Mouse (Mus musculus) kidney, adult 11 months (tissue): Measurements from ENCODE around the gene Timp1.

ENCODE experiments used
- DNase-seq: peaks from one replicate; pipeline ENCODE4 v3.0.0; 2022

Timp1 gene

GRCm38 (mm10) chrX:20869962-20870513 is at the start of gene Timp1:
Timp1 (plus strand) TSS chrX:20870166.
- DNase-seq = no peak

- DNase-seq = peak; percentile 53
These were observed 41.0 kb upstream of the Timp1 start for GRCm38 (mm10) chrX:20828934-20829333.

GRCm38 (mm10) chrX:20847232-20847631 is 22.7 kb upstream of the Timp1 start:
- no peak for DNase-seq

GRCm38 (mm10) chrX:20847816-20848215 is 22.1 kb upstream of the Timp1 start:
- no peak for DNase-seq

DNA sequence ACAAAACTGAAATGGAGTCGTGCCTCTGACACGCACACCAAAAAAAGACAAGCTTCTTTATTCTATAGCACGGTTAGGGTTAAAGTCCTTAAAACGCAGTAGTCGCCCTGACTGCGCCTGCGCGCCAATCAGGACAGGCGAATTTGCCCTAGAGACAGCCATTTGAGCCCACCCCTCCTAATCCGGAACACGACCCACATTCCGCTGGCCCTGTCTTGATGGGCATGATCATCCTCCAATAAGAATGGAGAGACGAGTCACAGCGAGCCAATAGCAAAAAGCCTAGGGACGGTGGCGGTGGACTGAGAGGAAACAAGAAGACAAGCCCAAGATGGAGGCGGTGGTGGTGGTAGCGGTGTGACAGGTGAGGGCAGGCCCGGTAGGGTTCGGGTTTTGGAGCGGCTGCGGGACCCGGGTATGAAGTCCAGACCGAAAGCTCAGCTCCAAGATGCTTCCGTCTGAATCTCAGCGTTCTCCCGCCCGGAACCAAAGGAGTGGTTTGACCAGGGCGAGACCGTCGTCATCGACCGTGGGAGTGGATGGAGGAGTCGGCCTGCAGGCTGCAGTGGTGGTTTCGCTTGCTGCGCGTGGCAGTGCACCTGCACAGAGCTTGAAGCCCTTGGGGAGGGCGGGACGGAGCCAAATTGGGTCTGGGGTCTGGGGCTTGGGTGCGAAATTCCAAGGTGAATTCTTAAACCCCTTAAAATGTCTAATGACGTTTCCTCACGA is 21.5 kb upstream of the Timp1 start:
- peak; percentile 96 for DNase-seq

- DNase-seq = no peak
These were observed 16.2 kb upstream of the Timp1 start for GRCm38 (mm10) chrX:20853794-20854193.

- no peak for DNase-seq
These were observed 8.4 kb upstream of the Timp1 start for GRCm38 (mm10) chrX:20861453-20862104.

DNA sequence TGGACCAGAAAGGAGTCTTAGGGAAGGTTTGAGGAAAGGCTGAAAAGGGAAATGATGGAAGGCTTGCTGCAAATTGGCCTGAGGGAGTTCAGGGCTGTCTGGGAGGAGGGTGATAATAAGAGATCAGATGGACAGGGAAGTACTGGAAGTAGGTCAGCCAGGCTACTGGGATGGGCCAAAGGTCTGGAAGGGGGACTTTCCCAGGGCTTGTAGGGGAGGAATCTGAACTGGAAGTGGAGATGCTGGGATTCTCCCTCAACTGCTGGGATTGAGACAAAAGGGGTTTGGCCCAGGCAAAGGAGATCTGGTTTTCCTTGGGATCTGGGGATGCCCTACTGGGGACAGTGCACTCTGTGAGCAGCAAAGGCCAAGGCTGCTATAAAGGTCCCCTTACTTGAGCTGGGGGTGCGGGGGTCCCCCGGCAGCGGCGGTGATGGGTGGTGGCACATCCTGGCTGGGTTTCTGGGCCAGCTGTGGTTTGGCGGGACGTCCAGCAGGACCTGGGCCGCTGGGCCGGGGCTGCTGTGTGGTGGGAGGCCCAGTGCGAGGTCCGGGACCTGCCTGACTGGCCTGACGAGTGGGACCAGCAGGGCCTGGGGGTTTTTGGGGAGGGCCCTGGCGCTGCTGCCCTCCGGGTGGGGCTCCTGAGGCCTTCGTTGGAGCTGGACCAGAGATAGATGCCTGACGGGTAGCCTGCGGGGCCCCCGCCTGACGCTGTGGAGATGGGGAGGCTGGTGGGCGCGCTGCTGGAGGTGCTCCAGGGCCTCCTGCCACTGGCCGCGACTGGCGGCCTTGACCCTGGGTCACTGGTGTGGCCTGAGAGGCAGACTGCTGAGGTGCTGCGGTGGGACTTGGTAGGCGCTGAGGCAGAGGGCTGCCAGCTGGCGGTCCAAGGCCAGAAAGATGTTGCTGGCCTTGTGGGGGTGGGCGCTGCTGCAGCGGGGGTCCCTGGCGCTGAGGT is 7.6 kb upstream of the Timp1 start:
- DNase-seq = no peak

- no peak for DNase-seq
These were observed 6.5 kb upstream of the Timp1 start for GRCm38 (mm10) chrX:20863161-20864101.

GRCm38 (mm10) chrX:20868091-20868490 is 1.9 kb upstream of the Timp1 start:
- DNase-seq = no peak

GRCm38 (mm10) chrX:20869203-20869602 is 763 bp upstream of the Timp1 start:
- DNase-seq = no peak

- no peak for DNase-seq
These were observed 3.0 kb downstream of the Timp1 start for GRCm38 (mm10) chrX:20872928-20873500.

GRCm38 (mm10) chrX:20875241-20875640 is 5.3 kb downstream of the Timp1 start:
- no peak for DNase-seq

DNA sequence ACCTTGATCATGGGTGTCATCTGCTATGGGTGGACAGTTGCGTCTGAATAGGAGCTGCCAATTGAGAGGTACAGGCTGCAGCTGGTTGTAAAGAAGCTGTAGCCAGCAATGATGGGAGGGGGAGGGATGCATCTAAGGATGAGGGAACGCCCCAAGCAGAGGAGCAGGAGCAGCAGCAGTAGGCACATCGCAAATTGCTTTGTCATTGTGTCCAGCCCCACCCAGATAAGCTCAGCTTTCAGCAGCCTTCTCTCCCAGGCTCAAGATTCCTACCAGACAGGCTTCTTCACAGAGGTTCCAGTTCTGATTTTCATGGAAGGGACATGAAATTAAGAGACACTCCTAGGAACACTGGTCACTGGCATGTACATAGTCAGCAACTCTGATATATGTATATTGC is 40.1 kb downstream of the Timp1 start:
- DNase-seq = no peak

DNA sequence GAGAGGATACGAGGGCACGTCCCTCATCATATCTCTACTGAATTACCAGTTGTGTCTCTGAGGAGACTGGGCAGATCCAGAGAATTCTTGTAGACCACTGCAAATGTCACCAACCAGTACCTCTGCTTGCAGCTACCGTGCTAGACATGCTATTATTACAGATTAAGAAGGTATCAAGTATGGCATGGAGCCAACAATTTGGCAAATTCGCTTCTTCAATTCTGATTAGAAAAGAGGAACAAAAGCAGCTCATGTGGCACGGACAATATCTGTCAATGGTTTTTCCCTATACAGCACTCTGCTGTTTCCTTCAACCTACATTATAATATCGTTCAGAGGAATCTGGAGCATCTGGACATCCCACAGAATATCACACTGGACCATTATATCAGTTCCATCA is 43.8 kb downstream of the Timp1 start:
- DNase-seq = no peak

GRCm38 (mm10) chrX:20915075-20915474 is 45.1 kb downstream of the Timp1 start:
- no peak for DNase-seq

DNA sequence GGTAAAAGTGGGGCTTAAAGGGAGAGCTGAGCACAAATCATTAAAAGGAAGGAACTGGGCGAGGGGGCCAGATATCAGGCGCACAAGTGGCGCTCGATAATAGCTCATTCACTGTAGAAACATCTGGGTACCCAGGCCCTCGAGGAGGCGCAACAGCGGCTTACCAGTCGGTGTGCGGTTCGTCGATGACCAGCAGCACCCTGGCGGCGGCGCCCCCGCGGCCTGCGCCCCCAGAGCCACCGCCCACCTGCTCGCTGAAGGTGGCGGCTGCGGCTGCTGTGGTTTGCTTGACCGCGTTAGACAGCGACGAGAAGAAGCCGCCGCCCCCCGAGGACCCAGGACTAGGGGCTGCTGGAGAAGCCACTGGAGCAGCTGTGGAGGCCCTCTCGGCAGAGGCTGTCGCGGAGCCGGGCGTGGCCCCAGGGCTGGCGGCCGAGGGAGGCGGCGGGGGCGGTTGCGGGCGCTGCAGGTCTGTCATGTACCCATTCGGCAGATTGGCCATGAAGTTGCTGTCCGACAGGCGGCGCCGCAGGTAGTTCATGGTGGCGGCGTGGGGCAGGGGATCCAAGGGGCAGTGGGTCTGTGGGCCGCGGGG is 50.4 kb downstream of the Timp1 start:
- DNase-seq = peak; percentile 3

DNA sequence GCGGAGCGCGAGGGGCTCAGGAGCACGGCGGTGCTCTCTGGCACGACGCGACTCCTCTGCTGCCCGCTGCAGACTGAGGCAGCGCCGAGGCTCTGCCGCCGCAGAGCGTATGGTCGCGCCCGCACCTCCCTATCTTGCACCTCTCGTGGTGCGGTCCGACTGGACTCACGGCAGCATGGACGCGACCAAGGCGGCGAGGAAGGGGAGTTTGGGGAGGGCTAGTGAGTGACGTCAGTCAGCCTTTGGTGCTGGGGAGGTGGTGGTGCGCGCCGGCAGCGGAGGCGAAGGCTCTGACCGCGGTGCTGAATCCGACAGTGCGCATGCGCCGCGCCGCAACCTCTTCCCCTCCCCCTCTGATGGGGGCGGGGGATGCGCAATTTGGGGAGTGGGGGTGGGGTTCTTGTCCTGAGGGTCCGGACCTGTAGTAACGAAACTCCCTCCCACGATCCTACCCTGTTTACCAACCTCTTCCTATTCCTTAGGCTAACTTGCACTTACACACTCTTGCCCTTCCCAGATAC is 50.9 kb downstream of the Timp1 start, which contains the start of gene Syn1:
TSS of gene Syn1 (minus strand) at position 161 of the 521 bp plus-strand sequence.
- DNase-seq = peak; percentile 70

DNA sequence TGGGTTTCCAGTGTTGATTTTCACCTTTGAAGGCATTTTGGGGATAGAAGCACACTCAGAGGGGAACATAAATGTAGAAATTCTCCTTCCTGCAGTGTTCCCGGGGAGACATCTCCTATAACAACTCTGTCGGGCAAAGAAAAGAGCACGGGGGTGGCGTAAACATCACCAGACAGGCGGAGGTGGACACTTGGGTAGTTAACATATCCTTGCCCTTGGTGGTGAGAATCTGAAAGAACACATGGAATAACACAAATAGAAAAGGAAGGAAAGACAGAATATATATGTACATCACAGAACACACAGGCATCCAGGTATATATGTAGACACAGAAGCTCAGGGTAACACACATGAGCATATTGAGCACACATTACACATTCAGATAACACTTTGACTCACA is 51.4 kb downstream of the Timp1 start:
- DNase-seq = no peak

- DNase-seq = no peak
These were observed 53.5 kb downstream of the Timp1 start for GRCm38 (mm10) chrX:20923506-20923905.
